Mouse (Mus musculus) retina, adult 2 months (tissue): ENCODE measurements around the gene Uba2.
"Not testable (repeated sequence)": the region's sequence is repeated elsewhere in the genome, so short reads cannot be mapped to it uniquely, and the experiment has no call there.

ENCODE experiments used
- DNase-seq: peaks from one replicate; pipeline ENCODE4 v3.0.0-alpha.2; 2012; ENCODE audit warnings: low read depth, low spot score

The Uba2 gene

DNA sequence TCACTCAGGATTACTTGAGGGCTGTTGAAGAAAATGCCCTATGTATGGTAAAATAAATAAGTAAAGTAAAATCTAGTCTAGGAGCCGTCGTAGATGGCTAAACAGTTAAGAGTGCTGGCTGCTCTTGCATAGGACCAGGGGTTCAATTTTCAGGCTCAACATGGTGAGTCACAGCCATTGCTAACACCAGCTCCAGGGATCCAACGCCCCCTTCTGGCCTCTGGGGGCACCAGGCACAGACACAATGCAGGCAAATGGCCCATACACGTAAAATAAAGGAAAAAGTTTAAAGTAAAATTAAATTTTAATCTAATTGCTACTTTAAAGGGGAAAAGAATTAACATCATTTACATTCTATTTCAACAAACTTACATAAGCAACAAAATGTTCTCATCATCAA, 2.5 kb downstream of the Uba2 start:
- no peak for DNase-seq

DNA sequence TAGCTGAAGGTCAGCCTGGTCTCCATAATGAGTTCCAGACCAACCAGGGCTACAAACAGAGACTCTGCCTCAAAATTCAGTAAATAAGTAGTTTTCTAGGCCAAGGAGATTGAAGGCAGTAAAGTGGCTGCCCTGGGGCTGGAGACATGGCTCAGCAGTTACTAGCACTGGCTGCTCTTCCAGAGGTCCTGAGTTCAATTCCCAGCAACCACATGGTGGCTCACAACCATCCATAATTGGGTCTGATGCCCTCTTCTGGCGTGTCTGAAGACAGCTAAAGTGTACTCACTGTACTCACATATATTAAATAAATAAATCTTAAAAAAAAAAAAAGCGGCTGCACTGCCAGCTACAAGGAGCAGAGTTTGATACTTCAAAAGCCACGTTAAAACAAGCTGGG, 3.4 kb downstream of the Uba2 start:
- no peak for DNase-seq

DNA sequence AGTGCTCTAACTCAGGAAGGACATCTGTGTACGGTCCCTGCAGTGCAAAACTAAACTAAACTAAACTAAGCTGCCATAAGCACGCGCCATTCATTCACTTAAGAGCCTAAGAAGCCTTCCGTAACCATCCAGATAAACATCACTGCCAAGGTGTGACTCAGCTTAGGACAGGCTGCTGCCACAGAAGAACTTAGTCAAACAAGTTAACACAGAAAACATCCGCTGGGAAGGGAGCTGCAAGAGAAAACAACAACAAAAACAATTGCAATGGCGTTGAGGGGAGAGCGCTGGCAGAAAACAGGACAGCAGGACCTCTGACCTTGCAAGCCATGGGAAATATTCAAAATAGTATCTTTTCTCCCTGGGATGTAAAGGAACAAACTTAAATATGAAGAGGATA, 4.7 kb downstream of the Uba2 start:
- DNase-seq: no peak

DNA sequence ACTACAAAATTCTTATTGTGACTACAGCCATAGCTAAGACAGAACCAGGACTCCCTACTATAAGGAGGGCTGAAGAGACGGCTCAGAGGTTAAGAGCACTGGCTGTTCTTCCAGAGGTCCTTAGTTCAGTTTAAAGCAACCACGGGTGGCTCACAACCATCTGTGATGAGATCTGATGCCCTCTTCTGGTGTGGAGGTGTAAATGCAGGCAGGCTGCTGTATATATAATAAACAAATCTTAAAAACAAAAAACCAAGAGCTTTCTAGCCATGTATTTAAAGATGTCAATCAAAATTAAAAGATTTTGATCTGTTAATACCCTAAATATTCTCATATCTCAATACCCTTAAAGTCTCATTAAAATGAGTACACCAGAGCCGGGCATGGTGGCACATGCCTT, 10.2 kb downstream of the Uba2 start:
- no peak for DNase-seq

DNA sequence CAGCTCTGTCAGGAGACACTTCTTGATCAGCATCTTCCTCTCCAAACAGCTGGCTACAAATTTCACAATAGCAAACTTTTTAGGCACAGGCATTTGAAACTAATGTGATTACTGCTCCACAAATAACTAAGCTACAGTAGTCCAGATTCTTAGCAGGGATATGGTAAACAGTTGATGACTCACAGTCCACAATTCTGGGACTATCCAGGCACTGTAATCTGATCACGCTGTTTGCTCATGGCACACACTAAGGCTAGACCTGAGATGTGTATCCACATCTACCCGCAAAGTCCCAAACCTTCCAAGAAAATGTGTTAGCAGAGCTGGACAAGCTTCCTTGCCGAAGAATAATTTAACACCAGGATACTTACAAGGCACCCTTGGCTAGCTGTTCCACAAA, 11.4 kb downstream of the Uba2 start:
- no peak for DNase-seq

DNA sequence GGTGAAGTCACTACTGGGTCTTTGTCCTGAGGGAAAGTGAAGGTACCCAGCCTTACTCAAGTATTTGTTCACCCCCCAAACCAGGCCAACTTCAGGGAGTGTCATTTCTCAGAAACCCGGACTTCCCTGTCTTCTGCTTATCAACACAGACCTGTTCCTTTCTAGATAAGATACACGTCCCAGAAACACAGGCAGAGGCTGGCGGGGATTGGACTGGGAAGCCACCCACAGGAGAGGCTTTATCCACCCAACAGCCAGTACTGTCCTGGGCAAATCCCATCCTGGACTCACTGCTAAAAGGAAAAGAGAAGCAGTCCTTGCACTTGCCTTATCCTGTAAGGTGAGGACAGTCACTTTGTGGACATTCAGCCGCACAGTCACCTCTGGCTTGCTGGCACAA, 22.2 kb downstream of the Uba2 start:
- no peak for DNase-seq

DNA sequence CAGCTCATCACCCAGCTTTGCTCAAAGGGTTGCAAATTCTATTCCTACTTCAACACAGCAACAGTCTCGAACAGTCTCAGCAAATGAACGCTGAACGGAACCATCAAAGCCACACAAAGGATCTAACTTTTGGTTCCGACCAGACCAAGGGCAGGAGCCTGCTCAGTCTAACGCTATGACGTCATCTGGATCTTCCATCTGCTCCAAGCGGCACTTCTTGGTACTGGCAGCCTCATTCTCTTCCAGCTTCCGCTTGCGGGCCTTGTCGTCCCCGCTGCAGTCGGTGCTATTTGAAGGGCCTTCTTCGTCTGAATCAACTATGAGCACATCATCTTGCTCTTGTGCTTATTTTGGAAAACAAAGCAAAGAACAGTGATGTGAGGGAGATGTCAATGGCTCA, 28.3 kb downstream of the Uba2 start:
- DNase-seq: no peak

DNA sequence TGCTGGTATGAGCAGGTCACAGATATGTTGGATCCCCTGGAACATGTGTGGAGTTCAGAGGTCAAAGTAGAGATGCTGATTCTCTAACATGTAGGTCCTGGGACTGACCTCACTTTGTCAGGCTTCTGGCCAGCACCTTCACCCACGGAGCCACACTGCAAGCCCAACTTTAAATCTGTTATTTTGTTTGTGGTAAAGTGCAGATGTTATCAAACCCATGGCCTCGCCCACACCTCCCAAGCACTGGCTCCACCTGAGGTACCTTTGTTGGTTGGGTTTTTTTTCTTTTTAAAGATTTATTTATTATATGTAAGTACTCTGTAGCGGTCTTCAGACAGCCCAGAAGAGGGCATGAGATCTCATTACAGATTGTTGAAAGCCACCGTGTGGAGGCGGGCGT, 29.9 kb downstream of the Uba2 start:
- no peak for DNase-seq

DNA sequence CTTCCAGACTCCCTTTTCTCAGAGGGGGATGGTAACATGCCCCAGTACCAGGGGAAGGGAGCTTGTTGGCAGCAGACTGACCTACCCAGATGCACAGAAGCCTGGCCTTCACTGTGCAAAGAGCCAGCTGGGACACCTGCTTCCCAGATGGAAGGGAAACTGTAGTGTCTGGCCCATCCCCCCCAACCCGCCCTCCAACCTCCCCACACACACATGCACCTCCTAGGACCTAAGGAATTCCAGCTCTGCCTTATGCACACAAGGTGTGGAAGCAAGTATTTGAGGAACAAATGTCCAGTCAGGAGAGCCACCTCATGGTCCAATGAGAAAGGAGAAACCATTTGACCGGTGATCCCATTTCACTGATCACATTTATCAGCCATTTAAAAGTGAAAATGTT, 35.1 kb downstream of the Uba2 start:
- DNase-seq: no peak

DNA sequence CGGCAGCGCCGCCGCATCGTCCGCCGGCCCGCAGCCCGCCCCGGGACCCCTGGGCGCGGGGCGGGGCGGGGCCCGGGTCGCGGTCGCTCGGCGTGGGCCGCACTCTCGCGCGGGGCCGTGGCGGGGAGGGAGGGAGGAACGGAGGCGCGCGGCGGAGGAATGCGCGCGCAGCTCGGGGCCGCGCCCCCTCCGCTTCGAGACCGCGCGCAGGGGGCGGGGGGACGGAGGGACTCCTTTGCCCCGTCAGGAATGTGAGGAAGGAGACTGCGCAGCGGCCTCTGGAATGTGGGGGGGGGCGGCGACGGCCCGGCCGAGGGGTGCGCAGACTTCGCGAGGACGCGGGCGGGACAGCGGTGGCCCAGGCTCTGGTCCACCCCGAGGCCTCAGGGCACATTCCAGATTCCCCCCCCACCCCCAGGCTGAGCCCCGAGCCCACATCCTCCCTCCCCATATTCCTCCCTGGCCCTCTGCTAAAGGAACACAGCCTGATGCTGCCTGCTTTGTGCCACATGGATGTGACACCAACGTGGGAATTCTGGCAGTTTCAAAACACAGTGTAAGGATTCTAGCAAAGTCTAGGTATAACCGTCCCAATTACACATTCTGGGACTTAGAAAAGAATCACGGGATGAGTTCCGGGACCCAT, 36.2 kb downstream of the Uba2 start, which contains the start of gene Wtip:
TSS of gene Wtip (minus strand) at position 152 of the 646 bp plus-strand sequence.
- peak; percentile 28 for DNase-seq

DNA sequence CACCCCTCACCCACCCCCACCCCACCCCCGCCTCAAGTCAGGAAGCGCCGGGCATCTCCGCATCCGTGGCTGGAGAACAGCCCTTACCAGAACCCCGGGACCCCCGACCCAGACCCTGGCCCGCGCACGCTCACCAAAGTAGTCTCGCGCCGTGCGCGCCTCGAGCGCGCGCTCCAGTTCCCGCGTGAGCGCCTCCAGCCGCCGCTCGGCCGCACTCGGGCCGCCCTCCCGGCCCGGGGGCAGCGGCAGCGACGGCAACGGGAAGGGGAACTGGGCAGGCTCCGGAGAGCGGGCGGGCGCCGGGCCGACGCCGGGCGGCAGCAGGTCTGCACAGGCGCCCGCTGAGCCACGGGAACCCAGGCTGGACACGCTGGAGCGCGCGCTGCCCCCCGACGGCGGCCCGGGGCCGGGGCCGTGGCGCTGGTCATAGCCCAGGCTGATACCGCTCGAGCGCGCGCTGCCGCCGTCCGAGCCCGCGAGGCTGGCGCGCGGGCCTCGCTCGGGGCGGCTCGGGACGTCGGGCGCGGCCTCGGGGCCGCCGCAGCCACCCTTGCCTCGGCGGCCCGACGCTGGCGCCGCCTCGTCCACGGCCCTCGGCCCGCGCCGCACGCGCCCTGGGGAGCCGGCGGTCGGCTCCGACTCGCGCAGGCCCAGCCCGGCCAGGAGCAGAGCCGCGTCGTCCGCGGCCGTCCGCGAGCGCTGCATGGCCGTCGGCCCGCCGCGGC, 36.9 kb downstream of the Uba2 start:
- no peak for DNase-seq

DNA sequence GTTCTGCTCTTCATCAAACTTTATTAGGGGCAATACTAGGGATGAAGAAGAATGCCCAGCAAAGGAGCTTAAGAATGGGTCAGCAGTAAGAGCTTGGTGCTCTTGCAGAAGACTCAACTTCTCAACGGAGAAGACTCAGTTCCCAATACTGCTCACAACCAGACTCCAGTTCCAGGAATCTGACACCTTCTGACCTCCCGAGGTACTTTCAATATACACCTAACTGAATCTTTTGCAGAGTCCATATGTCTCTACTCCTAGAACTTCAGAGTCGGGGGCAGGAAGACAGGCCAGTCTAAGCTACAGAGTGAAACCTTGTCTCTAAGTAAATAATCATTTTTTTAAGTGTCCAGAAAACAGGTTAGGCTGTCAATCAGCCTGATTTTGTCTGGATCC, 37.4 kb downstream of the Uba2 start:
- DNase-seq: no peak

DNA sequence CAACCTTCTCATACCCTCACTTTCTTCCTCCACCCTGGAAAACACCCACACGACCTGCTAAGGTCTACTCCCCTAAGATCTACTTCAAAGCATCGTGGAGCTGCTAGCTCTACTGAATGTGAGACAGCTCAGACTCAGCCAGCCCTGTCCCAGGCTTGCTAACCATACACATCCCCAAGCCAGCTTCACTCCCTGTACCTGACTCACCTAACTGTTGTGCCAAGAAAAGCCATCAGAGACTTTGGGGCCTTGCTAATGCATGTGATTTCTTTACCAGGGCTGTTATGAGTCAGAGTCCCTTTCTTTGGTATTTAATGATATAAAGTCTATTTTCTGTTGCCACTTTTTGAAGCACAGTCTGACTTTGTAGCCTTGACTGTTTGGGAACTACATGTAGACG, 38.3 kb downstream of the Uba2 start:
- DNase-seq: no peak

DNA sequence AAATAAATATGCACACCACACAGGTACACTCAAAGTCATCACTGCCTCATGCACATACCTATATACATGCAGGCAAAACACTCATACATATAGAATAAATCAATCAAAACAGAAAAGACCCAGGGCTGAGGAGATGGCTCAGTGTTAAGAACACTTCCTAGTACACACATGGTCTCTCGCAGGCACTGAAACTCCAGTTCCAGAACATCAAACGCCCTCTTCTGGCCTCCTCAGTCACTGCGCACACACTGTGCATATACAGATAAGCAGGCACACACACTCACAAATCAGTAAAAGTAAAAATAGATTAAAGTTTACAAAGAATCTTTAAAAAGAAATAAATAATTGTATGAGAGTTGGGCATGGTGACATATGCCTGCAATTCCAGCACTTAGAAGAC, 43.1 kb downstream of the Uba2 start:
- no peak for DNase-seq

DNA sequence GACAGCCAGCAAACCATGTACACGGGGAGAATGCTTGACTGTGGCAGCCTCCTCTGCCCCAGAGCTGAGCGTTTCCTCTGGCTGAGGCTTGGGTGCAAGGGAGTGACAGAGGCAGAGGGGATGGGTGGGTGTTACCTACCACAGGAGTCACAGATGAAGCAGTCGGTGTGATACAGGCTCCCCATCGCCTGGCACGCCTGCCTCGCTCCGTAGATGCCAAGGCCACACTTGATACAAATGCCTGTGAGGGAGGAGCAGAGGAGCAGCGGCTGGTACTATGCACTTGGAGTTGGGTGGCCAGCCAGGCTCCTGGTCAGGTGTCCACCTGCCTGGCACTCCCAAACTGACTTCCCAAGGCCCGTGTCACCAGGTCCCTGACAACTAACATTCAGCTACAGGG, 44.1 kb downstream of the Uba2 start:
- DNase-seq: no peak

DNA sequence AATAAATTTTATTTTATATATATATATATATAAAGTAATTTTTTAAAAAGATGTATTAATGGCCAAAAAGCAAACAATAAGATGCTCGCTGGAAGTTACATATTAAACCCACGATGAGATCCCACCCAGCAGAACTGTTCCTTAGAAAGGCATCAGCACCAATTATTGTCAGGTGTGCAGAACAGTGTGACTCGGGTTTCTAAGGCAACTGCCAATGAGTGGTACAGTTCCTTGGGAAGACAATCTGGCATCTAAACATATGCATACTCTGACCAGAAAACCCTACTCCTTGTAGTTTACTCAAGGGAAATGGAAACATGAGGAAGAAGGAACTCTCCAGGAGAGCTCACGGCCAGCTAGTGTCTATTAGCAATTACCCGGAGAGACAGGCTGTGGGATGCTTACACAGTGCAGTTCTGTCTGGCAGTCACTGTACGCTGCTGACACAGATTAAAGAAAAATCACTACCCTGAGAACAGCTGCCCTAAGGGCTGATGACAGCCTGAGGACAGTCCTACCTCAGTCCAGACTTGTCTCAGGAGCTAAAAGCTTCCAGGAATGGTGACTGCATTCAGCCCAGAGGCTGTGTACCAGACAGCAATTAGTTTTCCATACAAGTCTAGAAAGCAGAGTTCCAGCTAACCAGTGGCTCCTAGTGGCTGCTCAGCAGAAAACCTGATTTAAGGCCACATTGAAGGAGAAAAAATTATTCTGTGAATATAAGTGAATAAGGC, 46.2 kb downstream of the Uba2 start:
- no peak for DNase-seq

DNA sequence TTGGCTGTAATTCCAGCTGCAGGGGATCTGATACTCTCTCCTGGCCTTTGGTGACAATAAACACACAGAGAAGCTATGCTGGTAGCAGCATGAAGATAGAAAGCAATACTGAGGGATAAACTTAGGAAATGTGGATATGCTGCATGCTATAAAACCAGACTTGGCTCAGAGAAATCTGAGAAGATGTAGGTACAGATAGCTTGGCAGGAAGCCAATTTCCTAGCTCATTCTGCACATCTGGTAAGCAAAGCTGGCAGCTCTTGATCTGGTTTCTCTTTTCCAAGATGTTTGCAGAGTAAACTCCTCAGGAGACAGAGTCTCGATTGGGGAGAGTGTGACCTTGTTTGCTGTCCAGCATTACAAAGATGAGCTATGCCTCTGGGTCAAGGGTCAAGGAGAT, 48.8 kb downstream of the Uba2 start:
- not testable (repeated sequence) for DNase-seq

DNA sequence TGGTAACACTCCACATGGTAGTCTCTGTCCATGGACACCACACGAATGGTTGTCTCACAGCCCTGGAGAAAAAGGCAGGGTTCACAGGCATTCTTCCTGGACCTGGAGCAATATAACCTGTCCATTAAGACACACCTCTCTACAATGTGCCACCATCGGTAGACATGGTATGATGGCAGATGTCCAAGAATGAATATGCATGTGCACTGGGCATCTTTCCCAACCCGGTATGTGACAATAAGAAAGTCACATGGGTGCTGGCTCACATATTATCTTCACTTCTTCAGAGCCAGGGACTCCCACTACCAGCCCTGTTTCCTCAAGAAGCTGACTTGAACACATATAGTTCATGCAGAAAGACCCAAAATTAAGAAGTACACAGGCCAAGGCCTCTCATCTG, 52.8 kb downstream of the Uba2 start:
- DNase-seq: no peak

DNA sequence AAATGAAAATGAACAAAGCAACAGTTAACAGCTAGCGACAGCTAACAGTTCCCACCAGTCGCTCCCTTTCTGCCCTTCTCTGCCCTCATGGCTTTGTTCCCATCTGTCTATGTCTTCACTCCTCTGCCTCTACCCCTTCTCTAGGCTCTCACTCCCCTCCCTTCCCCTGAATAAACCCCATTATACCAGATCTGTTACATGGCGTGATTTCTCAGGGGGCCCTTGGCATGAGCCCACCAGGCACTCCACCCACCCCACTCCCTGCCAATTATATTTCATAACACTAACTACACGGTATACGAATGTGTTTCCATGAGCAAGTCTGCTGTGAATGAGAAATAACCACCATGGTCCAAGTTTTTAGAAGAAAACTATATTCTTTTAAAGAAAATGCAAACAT, 60.2 kb downstream of the Uba2 start:
- no peak for DNase-seq

DNA sequence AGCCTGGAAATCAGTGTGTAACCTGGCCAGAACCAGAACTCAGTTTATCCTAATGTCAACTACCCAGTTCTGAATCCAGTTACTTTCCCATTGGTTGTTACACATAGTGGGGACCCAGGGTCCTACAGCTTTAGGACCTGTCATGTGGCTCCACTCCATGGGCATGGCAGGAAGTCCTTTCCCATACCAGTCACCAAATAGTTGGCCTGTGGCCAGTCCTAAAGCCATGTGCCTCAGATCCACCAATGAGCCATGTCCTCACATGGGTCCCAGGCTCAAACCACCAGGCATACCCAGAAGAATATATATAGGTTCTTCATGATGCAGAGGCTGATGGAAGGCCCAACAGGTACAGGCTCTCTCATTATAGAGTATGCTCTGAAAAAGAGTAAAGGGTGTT, 68.1 kb downstream of the Uba2 start:
- DNase-seq: no peak

DNA sequence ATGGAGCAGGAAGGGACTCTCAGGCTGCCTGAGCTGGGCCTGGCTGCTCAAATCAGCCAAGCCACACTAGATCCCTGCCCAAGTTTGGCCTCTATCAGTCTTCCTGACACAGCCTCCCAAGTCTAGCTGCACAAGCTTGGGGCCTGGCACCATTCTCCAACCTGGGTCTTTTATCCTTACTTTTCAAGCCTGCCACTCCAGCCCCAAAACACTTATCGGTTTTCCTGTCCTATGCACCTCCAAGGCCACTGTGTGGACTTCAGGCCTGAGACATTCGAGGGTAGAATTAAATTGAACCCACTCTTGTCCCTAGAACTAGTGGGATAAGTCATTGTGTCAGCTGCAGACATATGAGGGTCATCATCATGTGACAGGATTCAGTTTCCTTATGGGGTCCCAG, 69.4 kb downstream of the Uba2 start:
- no peak for DNase-seq

DNA sequence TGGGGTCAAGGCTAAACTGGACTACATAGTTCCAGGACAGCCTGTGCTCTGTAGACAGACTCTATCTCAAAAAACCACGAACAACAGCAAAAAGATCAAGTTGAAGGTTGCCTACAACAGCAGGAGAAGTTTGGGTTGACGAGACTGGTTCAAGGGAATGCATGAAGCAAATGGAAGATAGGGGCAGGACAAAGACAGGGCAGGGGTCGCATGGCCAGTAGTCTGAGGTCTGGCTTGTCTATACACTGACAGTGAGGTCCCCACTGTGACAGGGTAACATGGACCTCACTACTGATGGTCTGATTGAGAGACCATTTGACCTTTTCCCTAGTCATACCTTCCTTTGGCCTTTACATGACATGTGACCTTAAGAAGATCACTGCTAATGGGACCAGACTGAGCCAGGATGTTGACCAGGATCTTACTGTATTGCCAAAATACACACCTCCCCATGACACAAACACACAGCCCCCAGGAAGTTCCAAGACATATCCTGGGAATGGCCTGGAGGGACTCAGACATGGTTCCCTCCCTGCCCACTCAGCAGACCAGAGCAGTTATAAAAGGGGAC, 74.4 kb downstream of the Uba2 start, which contains the start of gene Scgb1b30:
TSS of gene Scgb1b30 (plus strand) at position 521 of the 571 bp plus-strand sequence.
- no peak for DNase-seq
